Mouse (Mus musculus): Measurements from ENCODE around the gene Prkci. TPM values are rescaled to one million over a fixed set of nuclear protein-coding genes. Genes with fewer than 3 reads are reported as not detected.

Prkci gene
- polyA plus RNA-seq, 1 experiment: 6.9 TPM

GRCm38 (mm10) chr3:30993066-30993573 is 2.4 kb upstream of the Prkci start:
- DNase-seq (ENCODE audit: low read depth, low spot score): no peak

GRCm38 (mm10) chr3:30994859-30995258 is 688 bp upstream of the Prkci start:
- 9% methylated on average over 6 of the region's 6 CpGs for WGBS
- no peak for DNase-seq (ENCODE audit: low read depth, low spot score)

- no peak for DNase-seq (ENCODE audit: low read depth, low spot score)
- WGBS: 1% methylated on average over 48 of the region's 49 CpGs
These were observed 546 bp downstream of the Prkci start for GRCm38 (mm10) chr3:30995899-30996687.

GRCm38 (mm10) chr3:30996688-30997014 is 1.1 kb downstream of the Prkci start:
- WGBS: 6% methylated on average over 4 of the region's 4 CpGs
- no peak for DNase-seq (ENCODE audit: low read depth, low spot score)

- DNase-seq (ENCODE audit: low read depth, low spot score): no peak
- WGBS: 20% methylated on average over 10 of the region's 10 CpGs
These were observed 4.0 kb downstream of the Prkci start for GRCm38 (mm10) chr3:30999401-31000017.

- WGBS: 15% methylated on average over 4 of the region's 4 CpGs
- DNase-seq (ENCODE audit: low read depth, low spot score): no peak
These were observed 4.5 kb downstream of the Prkci start for GRCm38 (mm10) chr3:31000018-31000407.

- no peak for DNase-seq (ENCODE audit: low read depth, low spot score)
- 50% methylated on average over 3 of the region's 3 CpGs for WGBS
These were observed 5.6 kb downstream of the Prkci start for GRCm38 (mm10) chr3:31001048-31001676.

- no peak for DNase-seq (ENCODE audit: low read depth, low spot score)
- WGBS: 82% methylated on average over 6 of the region's 6 CpGs
These were observed 9.0 kb downstream of the Prkci start for GRCm38 (mm10) chr3:31004320-31005209.

GRCm38 (mm10) chr3:31014374-31014773 is 18.8 kb downstream of the Prkci start:
- WGBS: 76% methylated on average over 2 of the region's 2 CpGs
- no peak for DNase-seq (ENCODE audit: low read depth, low spot score)

GRCm38 (mm10) chr3:31015682-31016443 is 20.3 kb downstream of the Prkci start:
- no peak for DNase-seq (ENCODE audit: low read depth, low spot score)
- 76% methylated on average over 10 of the region's 10 CpGs for WGBS

- 32% methylated on average over 9 of the region's 9 CpGs for WGBS
- no peak for DNase-seq (ENCODE audit: low read depth, low spot score)
These were observed 21.1 kb downstream of the Prkci start for GRCm38 (mm10) chr3:31016594-31017196.

GRCm38 (mm10) chr3:31017652-31018051 is 22.1 kb downstream of the Prkci start:
- 70% methylated on average over 4 of the region's 4 CpGs for WGBS
- no peak for DNase-seq (ENCODE audit: low read depth, low spot score)

- no peak for DNase-seq (ENCODE audit: low read depth, low spot score)
- 69% methylated on average over 1 of the region's 1 CpGs for WGBS
These were observed 23.7 kb downstream of the Prkci start for GRCm38 (mm10) chr3:31019287-31019686.

GRCm38 (mm10) chr3:31019793-31020447 is 24.4 kb downstream of the Prkci start:
- 96% methylated on average over 5 of the region's 5 CpGs for WGBS

GRCm38 (mm10) chr3:31020656-31021055 is 25.1 kb downstream of the Prkci start:
- WGBS: 72% methylated on average over 4 of the region's 4 CpGs
- no peak for DNase-seq (ENCODE audit: low read depth, low spot score)

More at GRCm38 (mm10) chr3:31019793-31020447, 24.4 kb downstream of the Prkci start:
- DNase-seq (ENCODE audit: low read depth, low spot score): no peak

- DNase-seq (ENCODE audit: low read depth, low spot score): no peak
- WGBS: 54% methylated on average over 7 of the region's 7 CpGs
These were observed 27.4 kb downstream of the Prkci start for GRCm38 (mm10) chr3:31022895-31023436.

- DNase-seq (ENCODE audit: low read depth, low spot score): no peak
- WGBS: 89% methylated on average over 8 of the region's 8 CpGs
These were observed 32.2 kb downstream of the Prkci start for GRCm38 (mm10) chr3:31027718-31028117.

- DNase-seq (ENCODE audit: low read depth, low spot score): no peak
- WGBS: 92% methylated on average over 9 of the region's 9 CpGs
These were observed 36.1 kb downstream of the Prkci start for GRCm38 (mm10) chr3:31031621-31032020.

Data from large intestine, adult 2 months (tissue).